Mouse (Mus musculus) G1E (cell line): ENCODE results near the gene Gm42791.

Experiments used
- CTCF ChIP-seq: IDR thresholded peaks from 2 replicates; pipeline ENCODE4 v1.5.1; 2012; ENCODE audit warnings: low read depth, low read length, inconsistent platforms, mixed read lengths
- GATA2 ChIP-seq: IDR thresholded peaks from 2 replicates; pipeline ENCODE4 v1.6.1; 2012; ENCODE audit warnings: low read depth, low read length, inconsistent platforms, borderline replicate concordance
- POLR2AphosphoS5 ChIP-seq: IDR thresholded peaks from 2 replicates; pipeline ENCODE4 v1.6.1; 2012; ENCODE audit warnings: low read depth, low read length, inconsistent platforms; ENCODE audit not compliant: insufficient replicate concordance
- TAL1 ChIP-seq: conservative IDR thresholded peaks from 2 replicates; pipeline ENCODE4 v1.6.1; 2012; ENCODE audit warnings: low read depth, low read length, inconsistent platforms, mixed read lengths

GRCm38 (mm10) chr5:148964251-148964650, 30.7 kb downstream of the Gm42791 start:
- TF ChIP-seq CTCF (no peak), GATA2 (no peak), POLR2AphosphoS5 (no peak), TAL1 (no peak)
